Mouse (Mus musculus) small intestine, adult 2 months (tissue): ENCODE results near the gene Ube4a.

Source experiments
- CTCF ChIP-seq: fragments of 200-500 bp; IDR thresholded peaks from 2 replicates; pipeline ENCODE4 v1.5.1; 2012; ENCODE audit warnings: low read depth, mild to moderate bottlenecking, control low read depth, inconsistent platforms, low read length, moderate library complexity, mixed read lengths; ENCODE audit not compliant: insufficient replicate concordance, insufficient read length; ENCODE audit errors: extremely low read depth
- POLR2A ChIP-seq: fragments of 200-500 bp; IDR thresholded peaks from 2 replicates; pipeline ENCODE4 v1.6.1; 2012; ENCODE audit warnings: low read depth, mild to moderate bottlenecking, control low read depth, inconsistent platforms, low read length, moderate library complexity

GRCm38 (mm10) chr9:44881221-44881871 lies 84.1 kb downstream of the Ube4a start, which contains the start of gene Kmt2a:
- no peak for TF ChIP-seq CTCF
- TF ChIP-seq POLR2A: no peak; the same call in 1 of the 2 replicates
